Mouse (Mus musculus): ENCODE results near the gene Cdyl2. TPM values are rescaled to one million over a fixed set of nuclear protein-coding genes. Genes with fewer than 3 reads are reported as not detected.

Gene Cdyl2
- polyA plus RNA-seq, 1 experiment from 2014 or later: 9.3 TPM

DNA sequence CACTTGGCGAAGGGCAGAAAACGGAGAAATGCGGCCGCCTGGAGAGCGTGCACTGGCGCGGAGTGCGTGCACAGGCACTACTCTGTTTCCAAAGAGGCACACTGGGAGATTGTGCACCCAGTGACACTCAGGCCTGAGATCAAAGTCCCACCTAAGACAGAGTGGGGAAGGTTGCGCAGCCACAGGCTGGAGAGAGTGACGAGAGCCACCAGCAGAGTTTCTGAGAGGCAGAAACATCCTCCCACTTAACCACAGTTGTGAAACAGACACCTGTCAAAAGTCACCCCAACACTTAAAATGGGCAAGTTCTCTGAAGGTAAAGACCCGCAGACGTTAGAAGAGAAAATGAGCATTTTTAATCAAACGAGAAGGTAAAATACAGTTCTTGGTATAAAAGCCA is 97.5 kb downstream of the Cdyl2 start:
- no peak for ATAC-seq (replicated peaks; ENCODE audit: low FRiP score)
- Histone ChIP-seq H3K27ac (no peak overlapping the region), H3K9me3 (replicated peaks) (no peaks in the 10 kb centered on the region), H3K27me3 (no peaks in the 10 kb centered on the region), H3K4me1 (no peaks in the 10 kb centered on the region), H3K4me2 (no peak overlapping the region), H3K36me3 (no peaks in the 10 kb centered on the region), H3K9ac (no peak overlapping the region), H3K4me3 (replicated peaks) (no peak overlapping the region)
- 92% methylated on average over 13 of the region's 13 CpGs for WGBS

GRCm38 (mm10) chr8:116634436-116634835 is 98.4 kb downstream of the Cdyl2 start:
- Histone ChIP-seq H3K36me3 (no peaks in the 10 kb centered on the region), H3K9me3 (replicated peaks) (no peaks in the 10 kb centered on the region), H3K27me3 (no peaks in the 10 kb centered on the region), H3K4me2 (no peak overlapping the region), H3K9ac (no peak overlapping the region), H3K27ac (no peak overlapping the region), H3K4me3 (replicated peaks) (no peak overlapping the region), H3K4me1 (no peaks in the 10 kb centered on the region)
- ATAC-seq (replicated peaks; ENCODE audit: low FRiP score): no peak
- WGBS: 91% methylated on average over 4 of the region's 4 CpGs

DNA sequence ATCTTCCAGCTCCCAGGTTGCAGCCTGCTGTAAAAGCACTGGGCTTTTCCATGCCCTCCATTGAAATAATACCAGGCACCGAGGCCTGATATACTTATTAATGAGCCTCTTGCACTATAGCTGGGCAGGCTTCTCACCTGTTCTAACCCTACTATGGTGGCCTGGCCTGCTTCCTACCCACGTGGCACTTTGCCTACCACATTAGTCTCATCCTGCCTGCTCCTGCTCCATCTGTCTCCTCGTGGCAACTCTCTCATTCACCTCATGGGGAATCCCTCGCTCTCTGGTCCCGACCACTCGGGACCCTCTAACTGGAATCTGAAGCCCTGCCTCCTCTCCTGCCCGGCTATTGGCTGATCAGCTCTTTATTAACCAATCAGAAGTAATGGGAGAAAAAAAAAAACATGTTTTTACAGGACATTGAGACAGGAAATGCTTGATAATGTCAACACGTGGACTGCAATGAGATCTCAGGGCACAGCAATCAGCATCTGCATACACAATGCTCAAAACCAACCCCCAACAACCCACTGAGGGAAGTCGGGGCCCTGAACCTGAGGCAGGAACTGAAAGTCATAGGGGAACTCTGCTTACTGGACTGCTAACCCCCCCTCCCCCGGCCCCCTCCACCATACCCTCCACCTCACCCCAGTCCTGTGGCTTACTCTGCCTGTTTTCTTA is 99.2 kb downstream of the Cdyl2 start:
- H3K4me2 ChIP-seq: no peak overlapping the region
- no peak for ATAC-seq (replicated peaks; ENCODE audit: low FRiP score)
- no peak overlapping the region for H3K27ac ChIP-seq
- WGBS: 72% methylated on average over 10 of the region's 10 CpGs
- no peaks in the 10 kb centered on the region for H3K36me3 ChIP-seq
- H3K9me3 ChIP-seq (replicated peaks): no peaks in the 10 kb centered on the region
- no peaks in the 10 kb centered on the region for H3K27me3 ChIP-seq
- no peak overlapping the region for H3K4me3 ChIP-seq (replicated peaks)
- H3K9ac ChIP-seq: no peak overlapping the region
- peaks cover 4% of the 10 kb centered on the region; the same call in 1 of the 2 replicates for H3K4me1 ChIP-seq

- no peak for ATAC-seq (replicated peaks; ENCODE audit: low FRiP score)
- 39% methylated on average over 11 of the region's 11 CpGs for WGBS
- Histone ChIP-seq H3K4me1 (peaks cover 4% of the 10 kb centered on the region; the same call in 1 of the 2 replicates), H3K9ac (no peak overlapping the region), H3K9me3 (replicated peaks) (no peaks in the 10 kb centered on the region), H3K27ac (no peak overlapping the region), H3K4me3 (replicated peaks) (no peak overlapping the region), H3K27me3 (no peaks in the 10 kb centered on the region), H3K4me2 (no peak overlapping the region), H3K36me3 (no peaks in the 10 kb centered on the region)
Measured at GRCm38 (mm10) chr8:116630066-116630465, 102.7 kb downstream of the Cdyl2 start.

- H3K9me3 ChIP-seq (replicated peaks): no peaks in the 10 kb centered on the region
- no peak overlapping the region for H3K4me3 ChIP-seq (replicated peaks)
- no peaks in the 10 kb centered on the region for H3K36me3 ChIP-seq
- no peak overlapping the region for H3K4me2 ChIP-seq
- peaks cover 4% of the 10 kb centered on the region; the same call in 1 of the 2 replicates for H3K4me1 ChIP-seq
- no peak overlapping the region for H3K27ac ChIP-seq
- H3K9ac ChIP-seq: no peak overlapping the region
- H3K27me3 ChIP-seq: no peaks in the 10 kb centered on the region
- WGBS: 54% methylated on average over 7 of the region's 7 CpGs
- no peak for ATAC-seq (replicated peaks; ENCODE audit: low FRiP score)
Measured at GRCm38 (mm10) chr8:116628975-116629374, 103.8 kb downstream of the Cdyl2 start.

DNA sequence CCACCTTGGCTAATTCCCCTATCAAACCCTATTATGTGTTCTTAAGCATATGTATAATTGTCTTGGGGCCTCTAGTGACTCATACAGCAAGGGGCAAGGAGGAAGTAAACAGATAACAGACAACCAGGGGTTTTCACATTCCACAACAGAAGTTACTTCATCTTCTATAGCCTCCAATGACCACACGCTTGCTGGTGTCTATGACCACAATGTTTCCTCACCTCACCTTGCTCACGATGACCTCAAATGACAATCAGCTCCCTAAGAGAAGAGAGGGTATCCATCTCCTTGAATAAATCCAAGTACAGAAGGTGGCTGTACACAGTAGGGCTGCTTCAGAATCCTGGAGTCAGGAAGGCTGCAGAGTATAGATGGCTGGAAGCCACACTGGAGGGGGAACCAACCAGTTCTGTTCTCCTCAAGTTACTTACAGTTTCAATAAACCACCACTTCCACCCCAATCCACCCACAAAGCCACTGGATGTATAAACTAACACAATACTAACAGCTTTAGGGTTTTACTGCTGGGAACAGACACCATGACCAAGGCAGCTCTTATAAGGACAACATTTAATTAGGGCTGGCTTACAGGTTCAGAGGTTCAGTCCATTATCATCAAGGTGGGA is 104.8 kb downstream of the Cdyl2 start:
- no peak for ATAC-seq (replicated peaks; ENCODE audit: low FRiP score)
- Histone ChIP-seq H3K9me3 (replicated peaks) (no peaks in the 10 kb centered on the region), H3K36me3 (0 out of 2 replicates have a peak, but pooled peaks cover 5% of the 10 kb centered on the region), H3K4me2 (no peak overlapping the region), H3K27ac (no peak overlapping the region), H3K9ac (no peak overlapping the region), H3K4me1 (peaks cover 4% of the 10 kb centered on the region; the same call in 1 of the 2 replicates), H3K4me3 (replicated peaks) (no peak overlapping the region), H3K27me3 (no peaks in the 10 kb centered on the region)
- WGBS: 94% methylated on average over 2 of the region's 2 CpGs

GRCm38 (mm10) chr8:116623591-116623990 is 109.2 kb downstream of the Cdyl2 start:
- Histone ChIP-seq H3K4me1 (no peaks in the 10 kb centered on the region), H3K9me3 (replicated peaks) (no peaks in the 10 kb centered on the region), H3K36me3 (0 out of 2 replicates have a peak, but pooled peaks cover 5% of the 10 kb centered on the region), H3K9ac (no peak overlapping the region), H3K27me3 (no peaks in the 10 kb centered on the region), H3K4me3 (replicated peaks) (no peak overlapping the region), H3K27ac (no peak overlapping the region), H3K4me2 (no peak overlapping the region)
- WGBS: 93% methylated on average over 11 of the region's 11 CpGs
- ATAC-seq (replicated peaks; ENCODE audit: low FRiP score): no peak

- Histone ChIP-seq H3K4me3 (replicated peaks) (no peak overlapping the region), H3K9ac (no peak overlapping the region), H3K4me2 (no peak overlapping the region), H3K36me3 (0 out of 2 replicates have a peak, but pooled peaks cover 5% of the 10 kb centered on the region), H3K27me3 (no peaks in the 10 kb centered on the region), H3K27ac (no peak overlapping the region), H3K4me1 (no peaks in the 10 kb centered on the region), H3K9me3 (replicated peaks) (no peaks in the 10 kb centered on the region)
- 84% methylated on average over 9 of the region's 9 CpGs for WGBS
- ATAC-seq (replicated peaks; ENCODE audit: low FRiP score): no peak; the same call in 1 of the 2 replicates
Measured at GRCm38 (mm10) chr8:116622326-116622725, 110.5 kb downstream of the Cdyl2 start.

- Histone ChIP-seq H3K36me3 (0 out of 2 replicates have a peak, but pooled peaks cover 5% of the 10 kb centered on the region), H3K4me1 (no peaks in the 10 kb centered on the region), H3K9ac (no peak overlapping the region), H3K27me3 (no peaks in the 10 kb centered on the region), H3K9me3 (replicated peaks) (no peaks in the 10 kb centered on the region), H3K27ac (no peak overlapping the region), H3K4me3 (replicated peaks) (no peak overlapping the region), H3K4me2 (no peak overlapping the region)
- 67% methylated on average over 21 of the region's 21 CpGs for WGBS
- no peak for ATAC-seq (replicated peaks; ENCODE audit: low FRiP score)
Measured at GRCm38 (mm10) chr8:116621158-116621961, 111.4 kb downstream of the Cdyl2 start.

DNA sequence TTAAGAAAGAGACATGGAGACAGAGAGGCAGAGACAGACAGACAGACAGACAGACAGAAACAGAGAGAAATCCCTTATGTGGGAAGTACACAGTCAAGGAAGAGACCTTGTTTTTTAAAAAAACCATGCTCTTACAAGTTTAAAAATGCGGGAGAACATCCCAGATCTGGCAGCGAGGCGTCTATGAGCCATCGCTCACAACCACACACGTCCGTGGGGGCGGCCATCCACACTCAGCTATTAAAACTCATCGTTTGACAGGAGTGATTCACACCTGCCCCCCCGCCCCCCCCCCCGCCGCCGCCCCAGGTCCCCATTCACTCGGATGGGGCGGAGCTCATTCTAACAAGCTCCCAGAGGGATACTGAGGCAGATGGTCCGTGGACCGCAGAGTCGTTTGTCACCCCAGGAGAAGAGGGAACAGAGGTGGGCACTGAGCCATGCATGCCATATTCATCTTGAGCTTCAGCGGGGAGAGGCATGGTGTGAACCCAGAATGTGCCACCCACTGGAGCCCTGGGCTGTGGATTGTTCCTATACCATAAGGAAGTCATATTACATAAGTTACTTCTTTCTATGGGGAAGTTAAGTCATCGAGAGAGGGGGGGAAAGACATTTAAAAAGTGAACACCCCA is 113.0 kb downstream of the Cdyl2 start:
- Histone ChIP-seq H3K36me3 (0 out of 2 replicates have a peak, but pooled peaks cover 5% of the 10 kb centered on the region), H3K27ac (no peak overlapping the region), H3K27me3 (no peaks in the 10 kb centered on the region), H3K4me1 (no peaks in the 10 kb centered on the region), H3K4me3 (replicated peaks) (no peak overlapping the region), H3K9me3 (replicated peaks) (no peaks in the 10 kb centered on the region), H3K4me2 (no peak overlapping the region), H3K9ac (no peak overlapping the region)
- no peak for ATAC-seq (replicated peaks; ENCODE audit: low FRiP score)
- WGBS: 77% methylated on average over 19 of the region's 19 CpGs

DNA sequence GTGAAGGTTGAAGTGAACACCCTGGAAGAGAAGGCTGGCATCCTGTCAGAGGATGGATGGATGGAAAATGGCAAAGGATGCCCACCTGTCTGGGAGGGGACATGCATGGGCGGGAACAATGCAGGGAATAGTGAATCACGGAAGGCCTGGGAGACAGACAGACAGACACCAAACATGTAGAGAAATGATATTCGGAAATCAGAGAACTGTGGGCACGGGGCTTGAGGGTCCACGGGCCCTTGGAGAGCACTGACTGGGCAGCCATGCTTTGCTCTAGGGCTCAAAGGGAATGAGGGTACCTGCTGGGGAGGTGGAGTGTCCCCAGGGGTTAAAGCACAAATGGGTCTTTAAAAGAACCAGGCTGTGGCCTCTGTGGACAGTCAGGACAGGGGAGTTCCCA is 113.6 kb downstream of the Cdyl2 start:
- ATAC-seq (replicated peaks; ENCODE audit: low FRiP score): no peak
- Histone ChIP-seq H3K4me1 (no peaks in the 10 kb centered on the region), H3K9ac (no peak overlapping the region), H3K27ac (no peak overlapping the region), H3K36me3 (0 out of 2 replicates have a peak, but pooled peaks cover 5% of the 10 kb centered on the region), H3K4me3 (replicated peaks) (no peak overlapping the region), H3K27me3 (no peaks in the 10 kb centered on the region), H3K9me3 (replicated peaks) (no peaks in the 10 kb centered on the region), H3K4me2 (no peak overlapping the region)
- WGBS: 95% methylated on average over 5 of the region's 5 CpGs
